Mouse (Mus musculus) midbrain, postnatal 0 days (tissue): ENCODE results near the gene Armc12. TPM values are rescaled to one million over a fixed set of nuclear protein-coding genes. Genes with fewer than 3 reads are reported as not detected.

ENCODE experiments used
- ATAC-seq: fragments of 200-750 bp; cut with Nextera tagmentation; 2 replicates; pipeline ENCODE4 v1.8.0; 2017; ENCODE audit warnings: moderate number of reproducible peaks, mild to moderate bottlenecking, moderate TSS enrichment, moderate library complexity; ENCODE audit not compliant: low FRiP score
- DNase-seq: peaks from one replicate; pipeline ENCODE4 v3.0.0-alpha.2; 2015; ENCODE audit warnings: low spot score
- H3K27ac ChIP-seq: fragments of 300-500 bp; sonication (generic); 2 replicates; pipeline ENCODE4 v1.5.1; 2014; ENCODE audit warnings: low read depth, mild to moderate bottlenecking, low read length, mixed read lengths
- H3K27me3 ChIP-seq: fragments of 300-500 bp; sonication (generic); 2 replicates; pipeline ENCODE4 v1.6.1; 2014; ENCODE audit warnings: low read length, control low read depth, mixed read lengths; ENCODE audit not compliant: insufficient read depth
- H3K36me3 ChIP-seq: fragments of 300-500 bp; sonication (generic); 2 replicates; pipeline ENCODE4 v1.6.1; 2014; ENCODE audit warnings: low read length, control low read depth, mixed read lengths; ENCODE audit not compliant: insufficient read depth
- H3K4me1 ChIP-seq: fragments of 300-500 bp; sonication (generic); 2 replicates; pipeline ENCODE4 v1.6.1; 2014; ENCODE audit warnings: mild to moderate bottlenecking, control low read depth, antibody characterized with exemption, low read length, mixed read lengths; ENCODE audit not compliant: insufficient read depth
- H3K4me2 ChIP-seq: fragments of 300-500 bp; sonication (generic); 2 replicates; pipeline ENCODE4 v1.6.1; 2014; ENCODE audit warnings: low read depth, mild to moderate bottlenecking, low read length, mixed read lengths; ENCODE audit not compliant: poor library complexity, severe bottlenecking
- H3K4me3 ChIP-seq: fragments of 300-500 bp; sonication (generic); 2 replicates; pipeline ENCODE4 v1.5.1; 2014; ENCODE audit warnings: low read depth, mild to moderate bottlenecking, low read length, moderate library complexity
- H3K9ac ChIP-seq: fragments of 300-500 bp; sonication (generic); replicated peaks from 2 replicates; pipeline ENCODE4 v1.6.1; 2014; ENCODE audit warnings: mild to moderate bottlenecking, low read length, moderate library complexity, mixed read lengths; ENCODE audit not compliant: poor library complexity, severe bottlenecking
- H3K9me3 ChIP-seq: fragments of 300-500 bp; sonication (generic); 2 replicates; pipeline ENCODE4 v1.6.1; 2016; ENCODE audit warnings: low read length, control low read depth
- CTCF ChIP-seq: IDR thresholded peaks from 2 replicates; pipeline ENCODE4 v1.5.1; 2016; ENCODE audit warnings: antibody characterized with exemption, mild to moderate bottlenecking
- WGBS: fragments of 180-500 bp; shearing (Covaris S2); extraction: QIAGEN DNeasy Blood & Tissue Kit; methylation state at CpG from one replicate; pipeline ENCODE4 v1.1.7; 2014; 5-methylcytosine and 5-hydroxymethylcytosine counted together
- polyA plus RNA-seq: library from polyadenylated mRNA; unstranded; fragments of >200 nt; fragmentation: Nextera tagmentation; extraction: Ambion mirVana; gene quantifications from 2 replicates; pipeline ENCODE4 v1.2.1, GENCODE M21; 2015
- total RNA-seq: library from RNA; depleted of rRNA; stranded (reverse); fragments of >200 nt; gene quantifications from 2 replicates; pipeline ENCODE4 v1.2.3, GENCODE M21; 2014; rRNA removed

Armc12 gene
- not detected in 2 replicates for total RNA-seq
- polyA plus RNA-seq = not detected in 2 replicates

DNA sequence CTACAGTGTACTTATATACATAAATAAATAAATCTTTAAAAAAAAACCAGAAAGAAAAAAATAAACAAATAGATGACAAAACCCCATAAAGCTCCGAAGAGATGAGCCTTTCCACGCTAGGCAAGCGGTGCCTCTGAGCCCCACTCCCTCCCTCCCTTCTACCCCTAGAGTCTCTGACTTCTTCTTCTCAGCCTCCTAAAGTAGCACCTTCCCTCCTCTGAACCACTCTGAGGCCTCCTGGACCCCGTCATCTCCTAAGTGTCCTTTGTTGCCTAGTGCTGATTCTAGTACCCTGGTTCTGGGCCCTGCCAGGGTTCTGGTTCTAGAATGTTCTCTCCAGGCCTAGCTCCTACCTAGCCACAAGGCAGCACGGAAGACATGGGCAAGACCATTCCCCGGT is at the start of gene Armc12:
Armc12 (plus strand) TSS at position 301 of the 400 bp plus-strand sequence.
- DNase-seq (no peak), ATAC-seq (no peak)
- H3K4me1 ChIP-seq = no peaks in the 10 kb centered on the region; the same call in 1 of the 2 replicates
- H3K4me3 ChIP-seq = no peak within 1 kb of the TSS
- H3K4me2 ChIP-seq = no peak within 1 kb of the TSS
- WGBS = 94% methylated on average over 6 of the region's 6 CpGs
- H3K27ac ChIP-seq = no peak within 1 kb of the TSS
- TF ChIP-seq CTCF = no peak
- H3K9me3 ChIP-seq = no peaks in the 10 kb centered on the region
- H3K9ac ChIP-seq = no peak within 1 kb of the TSS
- no peaks in the 10 kb centered on the region for H3K36me3 ChIP-seq
- H3K27me3 ChIP-seq = no peaks in the 10 kb centered on the region

DNA sequence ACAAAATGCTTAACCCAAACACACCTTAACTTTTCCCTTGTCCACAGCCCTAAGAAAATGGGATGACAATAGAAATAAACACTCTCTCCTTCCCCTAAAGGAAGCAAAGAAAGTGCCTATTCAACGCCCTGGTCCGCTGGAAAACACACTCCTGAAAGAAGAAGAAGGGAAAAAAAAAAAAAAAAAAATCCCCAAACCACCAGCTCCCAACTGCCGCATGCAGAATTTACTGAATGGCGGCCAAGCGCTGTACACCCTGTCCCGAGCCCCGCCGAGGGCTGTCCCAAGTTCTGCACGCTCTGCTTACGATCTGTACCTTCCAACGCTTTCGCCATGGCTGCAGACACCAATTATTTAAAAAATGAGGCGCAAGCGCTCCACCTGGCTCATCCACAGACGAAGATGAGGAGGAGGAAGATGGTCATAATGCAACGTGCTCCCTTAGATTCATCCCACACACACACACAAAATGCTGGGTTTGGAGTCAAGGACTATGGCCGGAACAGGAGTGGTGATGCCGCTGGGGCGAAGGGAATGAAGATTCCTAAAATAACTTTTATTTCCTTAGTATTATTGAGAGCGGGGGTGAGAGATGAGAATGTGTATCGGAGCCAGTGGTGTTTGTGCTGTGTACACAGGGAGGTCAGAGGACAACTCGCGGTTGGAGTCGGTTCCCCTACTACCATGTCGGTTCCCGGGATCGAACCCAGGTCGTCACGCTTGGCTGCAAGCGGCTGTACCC is 45.7 kb upstream of the Armc12 start:
- H3K36me3 ChIP-seq = no peaks in the 10 kb centered on the region
- H3K4me3 ChIP-seq = peak overlapping the region; percentile 91
- DNase-seq (peak; percentile 55), ATAC-seq (no peak)
- no peaks in the 10 kb centered on the region for H3K4me1 ChIP-seq
- no peaks in the 10 kb centered on the region for H3K9me3 ChIP-seq
- peak overlapping the region; percentile 87; the same call in 1 of the 2 replicates for H3K27ac ChIP-seq
- H3K27me3 ChIP-seq = no peaks in the 10 kb centered on the region
- peak overlapping the region; percentile 73 for H3K4me2 ChIP-seq
- WGBS = 2% methylated on average over 30 of the region's 30 CpGs
- peak overlapping the region; percentile 80 for H3K9ac ChIP-seq
- no peak for TF ChIP-seq CTCF

DNA sequence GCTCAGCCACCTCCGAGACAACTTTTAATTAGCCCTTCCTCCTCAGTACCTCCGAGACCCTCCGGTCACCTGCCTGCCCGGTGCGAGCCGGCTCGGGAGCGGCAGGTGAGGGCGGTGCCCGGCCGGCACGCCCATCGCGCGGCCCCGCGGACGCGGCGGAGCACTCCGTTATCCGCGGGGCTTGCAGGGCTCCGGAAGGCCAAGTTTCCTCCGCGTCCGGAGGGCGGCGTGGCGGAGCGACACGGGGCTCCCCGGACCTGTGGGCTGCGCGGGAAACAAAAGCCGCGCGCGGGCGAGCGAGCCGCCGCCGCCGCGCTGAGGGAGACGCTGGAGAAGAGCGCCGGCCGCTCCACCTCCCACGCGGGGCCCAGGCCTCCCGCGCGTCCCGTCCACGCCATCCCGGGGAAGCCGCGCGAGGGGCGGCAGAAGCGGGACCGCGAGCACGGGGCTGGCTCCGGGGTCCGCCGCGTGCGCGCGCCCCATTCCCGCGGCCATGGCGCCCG is 45.1 kb upstream of the Armc12 start:
- Histone ChIP-seq H3K9ac (peak overlapping the region; percentile 80), H3K36me3 (no peaks in the 10 kb centered on the region), H3K4me2 (peak overlapping the region; percentile 73), H3K27me3 (no peaks in the 10 kb centered on the region), H3K4me3 (peak overlapping the region; percentile 91), H3K9me3 (no peaks in the 10 kb centered on the region), H3K4me1 (no peaks in the 10 kb centered on the region), H3K27ac (peak overlapping the region; percentile 87)
- DNase-seq = no peak
- WGBS = under 1% methylated on average over 23 of the region's 77 CpGs
- peak; percentile 66 for ATAC-seq
- TF ChIP-seq CTCF = peak; percentile 30; the same call in 1 of the 2 replicates

DNA sequence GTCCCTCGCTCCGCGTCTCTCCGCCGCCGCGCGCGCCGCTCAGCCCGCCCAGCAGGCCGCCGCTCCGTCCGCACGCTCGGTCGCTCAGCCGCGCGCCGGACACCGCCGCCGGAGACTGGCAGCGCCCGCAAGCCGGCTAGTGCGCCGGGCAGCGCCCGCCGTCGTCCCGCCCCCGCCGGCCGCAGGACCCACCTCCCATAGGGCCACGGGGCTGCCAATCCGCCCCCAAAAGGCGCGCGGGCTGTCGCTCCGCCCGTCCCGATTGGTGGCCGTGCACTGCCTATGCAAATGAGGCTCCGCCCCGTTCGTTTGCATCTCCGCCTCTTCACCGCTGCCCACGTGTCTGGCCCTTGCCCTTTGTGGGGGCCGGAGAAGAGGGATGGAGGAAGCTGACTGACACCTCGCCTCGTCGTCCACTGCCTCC is 44.6 kb upstream of the Armc12 start:
- 0% methylated on average over 41 of the region's 58 CpGs for WGBS
- peak; percentile 98 for DNase-seq
- Histone ChIP-seq H3K27ac (peak overlapping the region; percentile 87), H3K9ac (peak overlapping the region; percentile 80), H3K36me3 (no peaks in the 10 kb centered on the region), H3K4me2 (peak overlapping the region; percentile 73), H3K4me1 (no peaks in the 10 kb centered on the region), H3K27me3 (no peaks in the 10 kb centered on the region), H3K9me3 (no peaks in the 10 kb centered on the region), H3K4me3 (peak overlapping the region; percentile 91)
- no peak for TF ChIP-seq CTCF
- ATAC-seq = peak; percentile 99

DNA sequence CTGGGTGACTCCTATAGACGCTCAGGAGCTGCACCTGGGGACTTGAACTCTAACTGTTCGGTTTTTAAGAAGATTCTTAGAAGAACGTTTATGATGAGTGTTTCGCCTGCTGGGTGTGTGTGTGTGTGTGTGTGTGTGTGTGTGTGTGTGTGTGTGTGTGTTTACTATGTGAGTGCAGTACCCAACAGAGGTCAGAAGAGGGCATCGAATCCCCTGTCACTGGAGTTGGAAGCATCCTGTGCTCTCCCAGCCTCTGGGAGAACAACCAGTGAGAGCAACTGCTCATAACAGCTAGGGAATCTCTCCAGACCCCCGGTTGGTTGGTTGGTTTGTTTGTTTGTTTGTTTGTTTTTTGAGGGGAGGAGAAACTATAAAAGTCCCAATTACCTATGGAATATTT is 43.9 kb upstream of the Armc12 start:
- Histone ChIP-seq H3K9ac (no peak overlapping the region), H3K4me1 (no peaks in the 10 kb centered on the region), H3K4me2 (peak overlapping the region; percentile 73; the same call in 1 of the 2 replicates), H3K4me3 (no peak overlapping the region; the same call in 1 of the 2 replicates), H3K27me3 (no peaks in the 10 kb centered on the region), H3K27ac (no peak overlapping the region), H3K36me3 (no peaks in the 10 kb centered on the region), H3K9me3 (no peaks in the 10 kb centered on the region)
- TF ChIP-seq CTCF = peak; percentile 39
- ATAC-seq (no peak), DNase-seq (peak; percentile 17)
- WGBS = 74% methylated on average over 6 of the region's 6 CpGs

DNA sequence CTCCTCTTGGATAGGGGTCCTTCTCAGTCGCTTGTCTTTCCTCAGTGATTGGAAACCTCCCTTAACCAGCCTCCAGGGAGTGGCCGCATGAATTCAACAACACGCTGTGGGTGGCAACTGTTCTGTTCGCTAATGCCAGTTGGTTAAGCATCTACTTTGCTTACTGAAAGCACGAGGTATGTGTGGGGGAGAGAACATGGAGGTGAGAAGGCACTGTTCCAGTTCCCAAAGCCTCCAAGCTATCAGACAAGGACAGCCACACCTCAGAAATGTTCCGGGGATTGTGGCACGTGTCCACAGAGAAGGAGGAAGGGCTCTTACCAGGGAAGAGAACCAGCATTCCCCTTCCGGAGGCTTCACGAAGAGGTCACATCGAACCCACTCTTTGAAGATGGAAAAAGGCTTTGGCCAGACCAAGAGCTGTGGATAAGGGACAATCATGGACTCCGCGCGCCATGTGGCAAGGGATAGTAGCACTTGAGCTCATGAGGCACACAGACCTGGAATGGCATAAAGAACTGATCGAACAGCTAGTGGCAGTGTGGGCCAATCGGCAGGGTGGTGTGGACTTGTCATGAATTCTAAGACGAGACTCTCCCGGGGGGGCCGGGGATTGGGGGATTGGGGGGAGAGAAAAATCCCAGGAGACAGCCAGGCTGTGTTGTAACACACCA is 42.9 kb upstream of the Armc12 start:
- Histone ChIP-seq H3K9me3 (no peaks in the 10 kb centered on the region), H3K9ac (no peak overlapping the region), H3K27ac (no peak overlapping the region), H3K4me2 (no peak overlapping the region), H3K27me3 (no peaks in the 10 kb centered on the region), H3K4me3 (no peak overlapping the region), H3K36me3 (no peaks in the 10 kb centered on the region), H3K4me1 (no peaks in the 10 kb centered on the region)
- WGBS = 92% methylated on average over 18 of the region's 18 CpGs
- DNase-seq (peak; percentile 6), ATAC-seq (no peak)
- no peak for TF ChIP-seq CTCF
